Mouse (Mus musculus) hindlimb bud, embryonic 11.5 days (tissue): ENCODE results near the gene Gm49384.
A peak's percentile ranks its signal among the peaks of the same experiment; 100 is the strongest.

ENCODE experiments used
- DNase-seq: peaks from one replicate; pipeline ENCODE4 v3.0.0-alpha.2; 2012; ENCODE audit warnings: low read depth, low spot score; ENCODE audit errors: extremely low spot score

Gm49384 gene

GRCm38 (mm10) chr12:69207926-69208325 lies 3.9 kb upstream of the Gm49384 start:
- no peak for DNase-seq

GRCm38 (mm10) chr12:69207396-69207795 lies 3.3 kb upstream of the Gm49384 start:
- no peak for DNase-seq

GRCm38 (mm10) chr12:69198985-69199384 lies 5.1 kb downstream of the Gm49384 start:
- DNase-seq: no peak

- peak; percentile 49 for DNase-seq
Observed at GRCm38 (mm10) chr12:69198164-69198535, 5.9 kb downstream of the Gm49384 start, which contains the start of gene Dnaaf2. Dnaaf2 (minus strand) TSS chr12:69198429.

GRCm38 (mm10) chr12:69197378-69198163 lies 6.5 kb downstream of the Gm49384 start:
- DNase-seq: no peak

- DNase-seq: no peak
Observed at GRCm38 (mm10) chr12:69196444-69197377, 7.4 kb downstream of the Gm49384 start, which contains the start of gene Gm49383. Gm49383 (minus strand) TSS chr12:69197104.

GRCm38 (mm10) chr12:69192637-69193036 lies 11.4 kb downstream of the Gm49384 start:
- no peak for DNase-seq

GRCm38 (mm10) chr12:69191396-69191795 lies 12.7 kb downstream of the Gm49384 start:
- DNase-seq: no peak

- DNase-seq: no peak
Observed at GRCm38 (mm10) chr12:69190522-69190921, 13.5 kb downstream of the Gm49384 start.

GRCm38 (mm10) chr12:69190074-69190473 lies 14.0 kb downstream of the Gm49384 start:
- DNase-seq: no peak

- no peak for DNase-seq
Observed at GRCm38 (mm10) chr12:69186811-69187471, 17.1 kb downstream of the Gm49384 start.

- no peak for DNase-seq
Observed at GRCm38 (mm10) chr12:69185371-69185770, 18.7 kb downstream of the Gm49384 start.

- no peak for DNase-seq
Observed at GRCm38 (mm10) chr12:69184342-69185295, 19.4 kb downstream of the Gm49384 start.

- DNase-seq: peak; percentile 98
Observed at GRCm38 (mm10) chr12:69183583-69184308, 20.3 kb downstream of the Gm49384 start, which contains the start of the genes Rpl36al and Mgat2. Rpl36al (minus strand) TSS chr12:69184083. Mgat2 (plus strand) TSS chr12:69184157.

GRCm38 (mm10) chr12:69181800-69182199 lies 22.3 kb downstream of the Gm49384 start:
- no peak for DNase-seq

GRCm38 (mm10) chr12:69179371-69179770 lies 24.7 kb downstream of the Gm49384 start:
- no peak for DNase-seq

GRCm38 (mm10) chr12:69177526-69177925 lies 26.5 kb downstream of the Gm49384 start:
- no peak for DNase-seq

- DNase-seq: no peak
Observed at GRCm38 (mm10) chr12:69175975-69176374, 28.1 kb downstream of the Gm49384 start.

GRCm38 (mm10) chr12:69171307-69171706 lies 32.8 kb downstream of the Gm49384 start:
- no peak for DNase-seq
